Mouse (Mus musculus) urinary bladder, adult 2 months (tissue): Measurements from ENCODE around the gene Cox19. TPM values are rescaled to one million over a fixed set of nuclear protein-coding genes. Genes with fewer than 3 reads are reported as not detected.
"Not testable (repeated sequence)": the region's sequence is repeated elsewhere in the genome, so short reads cannot be mapped to it uniquely, and the experiment has no call there.

ENCODE experiments used
- DNase-seq: peaks from one replicate; pipeline ENCODE4 v3.0.0; 2022; ENCODE audit warnings: low spot score
- polyA plus RNA-seq: library from polyadenylated mRNA; depleted of rRNA; stranded (reverse); fragments of >200 nt; gene quantifications from 2 replicates; pipeline ENCODE4 v1.2.3, GENCODE M21; 2012; rRNA removed

Gene Cox19
- 45.3 and 52.4 TPM in 2 replicates for polyA plus RNA-seq

- DNase-seq, result no peak
Measured at GRCm38 (mm10) chr5:139351134-139351533, at the start of gene Cox19. TSS of gene Cox19 (minus strand) at chr5:139351418.

- DNase-seq, result no peak
Measured at GRCm38 (mm10) chr5:139399991-139400390, 48.8 kb upstream of the Cox19 start.

GRCm38 (mm10) chr5:139398786-139399185, 47.6 kb upstream of the Cox19 start:
- no peak for DNase-seq

- peak; percentile 79 for DNase-seq
Measured at GRCm38 (mm10) chr5:139397959-139398753, 46.9 kb upstream of the Cox19 start.

GRCm38 (mm10) chr5:139397359-139397916, 46.2 kb upstream of the Cox19 start:
- no peak for DNase-seq

- no peak for DNase-seq
Measured at GRCm38 (mm10) chr5:139395528-139395927, 44.3 kb upstream of the Cox19 start.

GRCm38 (mm10) chr5:139394399-139394798, 43.2 kb upstream of the Cox19 start:
- no peak for DNase-seq

- no peak for DNase-seq
Measured at GRCm38 (mm10) chr5:139393197-139393588, 42.0 kb upstream of the Cox19 start.

- DNase-seq, result no peak
Measured at GRCm38 (mm10) chr5:139392219-139393196, 41.3 kb upstream of the Cox19 start.

- no peak for DNase-seq
Measured at GRCm38 (mm10) chr5:139391309-139391990, 40.2 kb upstream of the Cox19 start.

GRCm38 (mm10) chr5:139390324-139391119, 39.3 kb upstream of the Cox19 start:
- DNase-seq, result not testable (repeated sequence)

- DNase-seq, result peak; percentile 54
Measured at GRCm38 (mm10) chr5:139389676-139390061, 38.5 kb upstream of the Cox19 start.

GRCm38 (mm10) chr5:139388694-139389675, 37.8 kb upstream of the Cox19 start:
- DNase-seq, result no peak

- DNase-seq, result no peak
Measured at GRCm38 (mm10) chr5:139388195-139388570, 37.0 kb upstream of the Cox19 start.

GRCm38 (mm10) chr5:139387329-139388194, 36.3 kb upstream of the Cox19 start:
- DNase-seq, result no peak

- DNase-seq, result no peak
Measured at GRCm38 (mm10) chr5:139386047-139386446, 34.8 kb upstream of the Cox19 start.

GRCm38 (mm10) chr5:139384531-139384930, 33.3 kb upstream of the Cox19 start:
- DNase-seq, result no peak

GRCm38 (mm10) chr5:139383234-139383633, 32.0 kb upstream of the Cox19 start:
- DNase-seq, result no peak

GRCm38 (mm10) chr5:139382760-139383159, 31.5 kb upstream of the Cox19 start:
- no peak for DNase-seq
